Mouse (Mus musculus) liver, embryonic 12.5 days (tissue): ENCODE measurements around the gene Tgfbrap1. TPM values are rescaled to one million over a fixed set of nuclear protein-coding genes. Genes with fewer than 3 reads are reported as not detected.
A peak's percentile ranks its signal among the peaks of the same experiment; 100 is the strongest.
"Not testable (repeated sequence)": the region's sequence is repeated elsewhere in the genome, so short reads cannot be mapped to it uniquely, and the experiment has no call there.

Experiments
- ATAC-seq: fragments of 200-750 bp; cut with Nextera tagmentation; 2 replicates; pipeline ENCODE4 v1.8.0; 2017; ENCODE audit warnings: moderate number of reproducible peaks, mild to moderate bottlenecking, moderate library complexity
- H3K27ac ChIP-seq: fragments of 300-500 bp; sonication (generic); 2 replicates; pipeline ENCODE4 v1.5.1; 2016; ENCODE audit warnings: mild to moderate bottlenecking
- H3K27me3 ChIP-seq: fragments of 300-500 bp; sonication (generic); replicated peaks from 2 replicates; pipeline ENCODE4 v1.6.1; 2016; ENCODE audit warnings: mild to moderate bottlenecking, moderate library complexity
- H3K36me3 ChIP-seq: fragments of 300-500 bp; sonication (generic); 2 replicates; pipeline ENCODE4 v1.6.1; 2016; ENCODE audit warnings: mild to moderate bottlenecking, moderate library complexity
- H3K4me1 ChIP-seq: fragments of 300-500 bp; sonication (generic); 2 replicates; pipeline ENCODE4 v1.6.1; 2016
- H3K4me2 ChIP-seq: fragments of 300-500 bp; sonication (generic); 2 replicates; pipeline ENCODE4 v1.6.1; 2016; ENCODE audit warnings: mild to moderate bottlenecking, moderate library complexity
- H3K4me3 ChIP-seq: fragments of 300-500 bp; sonication (generic); 2 replicates; pipeline ENCODE4 v1.5.1; 2016; ENCODE audit warnings: mild to moderate bottlenecking, moderate library complexity
- H3K9ac ChIP-seq: fragments of 300-500 bp; sonication (generic); 2 replicates; pipeline ENCODE4 v1.6.1; 2016; ENCODE audit warnings: mild to moderate bottlenecking, moderate library complexity
- H3K9me3 ChIP-seq: fragments of 300-500 bp; sonication (generic); replicated peaks from 2 replicates; pipeline ENCODE4 v1.6.1; 2016; ENCODE audit warnings: mild to moderate bottlenecking, moderate library complexity
- WGBS: fragments of 180-500 bp; shearing (Covaris S2); methylation state at CpG from one replicate; pipeline ENCODE4 v1.1.7; 2016; ENCODE audit not compliant: insufficient replicate concordance; 5-methylcytosine and 5-hydroxymethylcytosine counted together
- polyA plus RNA-seq: library from polyadenylated mRNA; unstranded; fragments of >200 nt; fragmentation: Nextera tagmentation; extraction: Ambion mirVana; gene quantifications from 2 replicates; pipeline ENCODE4 v1.2.1, GENCODE M21; 2016

Gene Tgfbrap1
- polyA plus RNA-seq, 1 experiment from 2014 or later = 6.1 TPM

- Histone ChIP-seq H3K4me2 (no peak overlapping the region), H3K4me1 (no peaks in the 10 kb centered on the region), H3K9ac (no peak overlapping the region), H3K27me3 (no peaks in the 10 kb centered on the region), H3K27ac (no peak overlapping the region), H3K9me3 (no peaks in the 10 kb centered on the region), H3K4me3 (no peak overlapping the region), H3K36me3 (peaks cover 65% of the 10 kb centered on the region)
- 0 out of 2 replicates have a peak, but pooled peaks have one; percentile 42 for ATAC-seq
- 62% methylated on average over 9 of the region's 9 CpGs for WGBS
Measured at GRCm38 (mm10) chr1:43065615-43066310, 32.7 kb downstream of the Tgfbrap1 start.

DNA sequence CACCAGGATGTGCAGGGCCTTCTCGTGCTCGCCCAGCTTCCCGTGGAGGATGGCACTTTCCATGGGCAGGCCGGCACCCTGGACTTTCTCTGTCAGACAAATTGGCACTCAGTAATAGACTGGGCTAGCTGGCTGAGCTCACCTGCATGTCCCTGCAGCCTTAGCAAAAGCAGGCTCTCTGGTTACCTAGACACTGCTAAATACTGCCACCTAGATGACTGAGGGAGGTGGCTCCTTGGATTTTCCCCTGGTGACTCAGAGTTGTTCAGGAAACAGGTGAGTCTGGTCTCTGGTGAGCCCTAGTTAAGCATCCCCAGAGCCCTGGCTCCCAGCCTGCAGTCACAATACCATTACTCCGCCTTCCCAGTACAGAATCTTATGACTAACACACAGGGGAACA is 46.5 kb downstream of the Tgfbrap1 start:
- Histone ChIP-seq H3K4me3 (no peak overlapping the region), H3K4me1 (no peaks in the 10 kb centered on the region), H3K9me3 (no peaks in the 10 kb centered on the region), H3K27ac (no peak overlapping the region), H3K27me3 (no peaks in the 10 kb centered on the region), H3K36me3 (peaks cover 77% of the 10 kb centered on the region), H3K4me2 (no peak overlapping the region), H3K9ac (no peak overlapping the region)
- 84% methylated on average over 5 of the region's 5 CpGs for WGBS
- no peak for ATAC-seq

- no peak overlapping the region for H3K4me3 ChIP-seq
- 84% methylated on average over 10 of the region's 10 CpGs for WGBS
- ATAC-seq = no peak
Measured at GRCm38 (mm10) chr1:43047811-43048210, 50.6 kb downstream of the Tgfbrap1 start.

GRCm38 (mm10) chr1:43046990-43047389 is 51.4 kb downstream of the Tgfbrap1 start:
- no peak for ATAC-seq
- no peak overlapping the region for H3K4me2 ChIP-seq
- H3K9ac ChIP-seq = no peak overlapping the region
- H3K36me3 ChIP-seq = peaks cover 32% of the 10 kb centered on the region
- 73% methylated on average over 2 of the region's 2 CpGs for WGBS
- no peaks in the 10 kb centered on the region for H3K4me1 ChIP-seq
- H3K9me3 ChIP-seq = no peaks in the 10 kb centered on the region
- H3K27ac ChIP-seq = no peak overlapping the region
- H3K4me3 ChIP-seq = no peak overlapping the region
- H3K27me3 ChIP-seq = no peaks in the 10 kb centered on the region

More at GRCm38 (mm10) chr1:43047811-43048210, 50.6 kb downstream of the Tgfbrap1 start:
- no peak overlapping the region for H3K27ac ChIP-seq
- H3K36me3 ChIP-seq = peaks cover 40% of the 10 kb centered on the region
- no peaks in the 10 kb centered on the region for H3K27me3 ChIP-seq
- H3K4me2 ChIP-seq = no peak overlapping the region
- no peak overlapping the region for H3K9ac ChIP-seq
- H3K4me1 ChIP-seq = no peaks in the 10 kb centered on the region
- no peaks in the 10 kb centered on the region for H3K9me3 ChIP-seq

DNA sequence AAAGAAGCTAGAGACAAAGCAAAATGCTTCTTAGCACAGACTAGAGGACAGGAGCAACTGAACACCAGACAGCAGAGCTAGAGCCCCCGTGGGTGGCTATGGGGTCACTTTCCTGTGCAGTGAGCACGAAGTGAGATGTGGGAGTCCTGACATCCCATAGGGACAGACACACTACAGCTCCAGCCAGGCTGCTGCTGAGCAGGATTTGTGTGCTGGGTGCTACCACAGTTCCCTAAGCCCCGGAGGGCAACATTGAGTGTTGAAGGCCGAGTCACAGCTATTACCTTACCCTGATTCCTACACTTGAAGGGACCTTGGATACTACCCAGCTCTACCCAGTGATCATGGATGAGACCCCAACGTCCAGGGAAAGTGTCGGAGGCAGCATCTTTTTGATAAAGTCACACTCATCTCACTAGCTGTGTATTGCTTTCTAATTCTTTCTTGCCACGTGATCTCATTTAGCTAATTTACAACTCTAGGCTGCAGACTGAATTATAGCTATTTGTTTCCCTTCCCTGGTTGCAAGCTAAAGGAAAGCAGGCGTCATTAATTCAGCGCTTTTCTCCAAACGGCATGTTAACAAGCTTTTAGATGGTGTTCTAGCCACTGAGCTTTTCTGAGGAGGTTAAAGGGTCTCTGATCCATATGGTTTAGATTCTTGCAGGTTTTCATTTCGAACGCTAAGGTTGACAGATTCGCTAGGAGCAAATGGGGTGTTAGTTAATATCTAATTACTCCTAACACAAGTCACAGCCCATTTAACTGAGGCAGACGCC is 53.0 kb downstream of the Tgfbrap1 start:
- no peak overlapping the region for H3K4me2 ChIP-seq
- H3K4me3 ChIP-seq = no peak overlapping the region
- no peak overlapping the region for H3K27ac ChIP-seq
- WGBS = 63% methylated on average over 14 of the region's 14 CpGs
- peaks cover 17% of the 10 kb centered on the region for H3K36me3 ChIP-seq
- H3K9me3 ChIP-seq = no peaks in the 10 kb centered on the region
- H3K27me3 ChIP-seq = no peaks in the 10 kb centered on the region
- no peaks in the 10 kb centered on the region for H3K4me1 ChIP-seq
- no peak overlapping the region for H3K9ac ChIP-seq
- no peak for ATAC-seq

DNA sequence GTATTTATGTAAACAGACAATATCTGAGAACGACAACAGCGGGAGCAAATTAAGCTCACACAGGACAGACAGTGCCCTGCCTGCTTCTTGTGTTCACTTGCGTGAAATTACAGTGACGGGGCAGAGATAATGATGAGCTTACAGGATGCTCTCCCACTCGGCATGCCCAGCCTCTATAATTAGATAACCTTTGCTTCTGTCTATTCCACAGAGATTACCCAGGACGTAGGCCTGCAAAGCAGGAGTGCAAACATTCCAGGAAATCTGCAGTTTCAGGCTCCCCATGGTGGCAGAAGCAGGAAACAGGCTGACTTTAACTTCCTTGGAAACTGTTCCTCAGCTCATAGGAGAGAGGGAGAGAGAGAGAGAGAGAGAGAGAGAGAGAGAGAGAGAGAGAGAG is 56.2 kb downstream of the Tgfbrap1 start:
- H3K4me1 ChIP-seq = no peaks in the 10 kb centered on the region
- H3K27me3 ChIP-seq = no peaks in the 10 kb centered on the region
- no peaks in the 10 kb centered on the region for H3K9me3 ChIP-seq
- H3K27ac ChIP-seq = no peak overlapping the region
- H3K36me3 ChIP-seq = no peaks in the 10 kb centered on the region
- ATAC-seq = no peak
- 41% methylated on average over 6 of the region's 6 CpGs for WGBS
- no peak overlapping the region for H3K9ac ChIP-seq
- H3K4me2 ChIP-seq = no peak overlapping the region
- H3K4me3 ChIP-seq = no peak overlapping the region

- Histone ChIP-seq H3K9ac (no peak overlapping the region), H3K36me3 (no peaks in the 10 kb centered on the region), H3K9me3 (no peaks in the 10 kb centered on the region), H3K27me3 (no peaks in the 10 kb centered on the region), H3K27ac (no peak overlapping the region), H3K4me1 (no peaks in the 10 kb centered on the region), H3K4me2 (no peak overlapping the region), H3K4me3 (no peak overlapping the region)
- 75% methylated on average over 7 of the region's 7 CpGs for WGBS
- ATAC-seq = no peak
Measured at GRCm38 (mm10) chr1:43036014-43036413, 62.4 kb downstream of the Tgfbrap1 start.

- H3K36me3 ChIP-seq, ATAC-seq, H3K27me3 ChIP-seq, H3K4me3 ChIP-seq, H3K4me2 ChIP-seq, H3K9me3 ChIP-seq, H3K4me1 ChIP-seq, H3K9ac ChIP-seq, H3K27ac ChIP-seq: not testable (repeated sequence)
- 76% methylated on average over 7 of the region's 7 CpGs for WGBS
Measured at GRCm38 (mm10) chr1:43015153-43015685, 83.2 kb downstream of the Tgfbrap1 start.

GRCm38 (mm10) chr1:43010461-43010860 is 88.0 kb downstream of the Tgfbrap1 start:
- no peaks in the 10 kb centered on the region for H3K36me3 ChIP-seq
- ATAC-seq = no peak
- H3K4me1 ChIP-seq = no peaks in the 10 kb centered on the region
- H3K9ac ChIP-seq = no peak overlapping the region
- no peaks in the 10 kb centered on the region for H3K9me3 ChIP-seq
- H3K27me3 ChIP-seq = no peaks in the 10 kb centered on the region
- 78% methylated on average over 4 of the region's 4 CpGs for WGBS
- H3K4me3 ChIP-seq = no peak overlapping the region
- no peak overlapping the region for H3K4me2 ChIP-seq
- no peak overlapping the region for H3K27ac ChIP-seq

DNA sequence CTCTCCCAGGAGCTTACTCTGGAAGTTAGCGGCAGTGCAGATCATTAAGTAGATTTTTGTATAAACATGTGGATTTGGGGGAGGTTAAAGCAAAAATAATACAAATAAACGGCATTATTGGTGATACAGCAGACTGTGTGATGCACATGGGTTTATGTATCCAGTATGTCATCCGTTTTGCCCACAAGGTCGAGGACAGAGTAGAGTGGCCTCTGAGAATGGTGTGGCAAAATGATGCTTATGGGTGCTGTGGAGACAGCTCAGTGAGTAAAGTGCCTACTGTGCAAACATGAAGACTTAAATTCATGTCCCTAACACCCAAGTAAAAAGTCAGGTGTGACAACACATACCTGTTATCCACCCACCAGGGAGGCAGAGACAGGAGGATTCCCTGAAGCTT is 91.9 kb downstream of the Tgfbrap1 start:
- Histone ChIP-seq H3K4me2 (no peak overlapping the region), H3K36me3 (no peaks in the 10 kb centered on the region), H3K4me3 (no peak overlapping the region), H3K9me3 (no peaks in the 10 kb centered on the region), H3K9ac (no peak overlapping the region), H3K27me3 (no peaks in the 10 kb centered on the region), H3K27ac (no peak overlapping the region), H3K4me1 (no peaks in the 10 kb centered on the region)
- 69% methylated on average over 4 of the region's 4 CpGs for WGBS
- no peak for ATAC-seq

GRCm38 (mm10) chr1:43006051-43006514 is 92.4 kb downstream of the Tgfbrap1 start:
- Histone ChIP-seq H3K36me3 (no peaks in the 10 kb centered on the region), H3K4me3 (no peak overlapping the region), H3K9ac (no peak overlapping the region), H3K27ac (no peak overlapping the region), H3K9me3 (no peaks in the 10 kb centered on the region), H3K4me1 (no peaks in the 10 kb centered on the region), H3K27me3 (no peaks in the 10 kb centered on the region), H3K4me2 (no peak overlapping the region)
- WGBS = 62% methylated on average over 13 of the region's 13 CpGs
- no peak for ATAC-seq
